Mouse (Mus musculus) ES-Bruce4 (cell line): ENCODE measurements around the gene Ddx4.

Experiments
- CTCF ChIP-seq: IDR thresholded peaks from one replicate; pipeline ENCODE4 v1.8.1; 2011; ENCODE audit warnings: low read depth, low read length
- POLR2A ChIP-seq: IDR thresholded peaks from one replicate; pipeline ENCODE4 v1.8.1; 2011; ENCODE audit warnings: low read length; ENCODE audit not compliant: insufficient read depth

GRCm38 (mm10) chr13:112556501-112556900 is 95.8 kb downstream of the Ddx4 start:
- TF ChIP-seq POLR2A (no peak), CTCF (no peak)
